11 mouse cellular contexts compared by ENCODE assay signal in the genomic region with DNA sequence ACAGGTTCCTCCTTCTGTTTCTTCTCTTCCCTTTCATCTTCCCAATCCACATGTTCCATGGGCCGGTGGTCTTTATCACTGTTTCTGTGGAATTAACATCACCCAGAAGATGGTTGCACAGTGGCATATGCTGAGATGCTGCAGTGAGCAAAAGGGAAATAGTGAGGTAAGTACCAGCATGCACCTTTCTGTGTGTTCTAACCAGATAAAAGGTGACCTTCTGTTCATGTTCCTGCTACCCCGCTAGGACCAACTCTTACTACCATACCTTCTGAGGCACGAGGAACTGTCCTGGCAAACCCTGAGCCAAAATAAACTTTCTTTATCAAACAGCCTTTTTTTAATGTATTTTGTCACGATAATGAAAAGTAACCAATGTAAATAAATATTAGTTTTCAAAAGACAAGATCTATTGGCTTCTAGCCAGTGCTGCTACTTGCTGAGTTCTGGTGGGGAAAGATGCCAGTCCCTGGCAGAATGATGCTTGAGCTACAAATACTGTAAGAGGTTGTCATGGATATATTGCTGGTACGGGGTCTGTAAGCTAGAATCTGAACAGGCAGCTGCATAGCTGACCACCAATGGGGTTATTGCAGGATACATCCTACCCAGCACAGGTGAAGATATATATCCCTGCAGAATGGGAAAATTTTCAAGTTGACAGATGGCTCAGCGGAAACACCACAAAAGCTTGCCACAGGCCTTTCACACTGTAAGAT.
A peak's percentile ranks its signal among the peaks of the same experiment; 100 is the strongest.
DNase-seq lines count a peak whose midpoint lies in the region; ATAC-seq lines count a peak whose summit lies in the region.
"Had no signal": no experiment of that assay in that cellular context is flagged by ENCODE, and none has a peak within 500 bp of the region (broad histone marks: within the 10 kb centered on the region; RNA-seq: fewer than 3 reads in every experiment).

No protein-coding gene starts in this region.

- peak; percentile 1 to 3 for DNase-seq in frontal cortex, postnatal 36 days (ENCODE audit: low spot score in 2 of 2)
- DNase-seq in cerebellum, postnatal 25 days: peak; percentile 67 to 70
- DNase-seq in layer of hippocampus, postnatal 14 days (ENCODE audit: low spot score in 2 of 2): peak; percentile 25 to 51
- no peak for DNase-seq in heart, postnatal 36 days
- no peak for DNase-seq in urinary bladder, postnatal 14 days (ENCODE audit: low spot score)
- DNase-seq in heart, adult 8-10 months (ENCODE audit: low spot score): no peak
- DNase-seq: adrenal gland, postnatal 25 days; heart, postnatal 14 days; kidney, postnatal 14 days had no signal

- intact Hi-C loops in heart, postnatal 36 days (cut with DNase I): no loop called here

- no peak for ATAC-seq in frontal cortex, adult (ENCODE audit: low TSS enrichment)
- ATAC-seq in cerebellum, adult (ENCODE audit: insufficient number of reproducible peaks, low FRiP score, low TSS enrichment): peak; percentile 82

Comparison
In these comparisons a context has a peak if more than half of its experiments do, and no peak if none do; other contexts are left out.
1. DNase-seq: peak in frontal cortex, postnatal 36 days (2 of 2), cerebellum, postnatal 25 days (2 of 2) and layer of hippocampus, postnatal 14 days (2 of 2); none in heart, postnatal 36 days (0 of 2), urinary bladder, postnatal 14 days (single experiment) and heart, adult 8-10 months (single experiment).